Mouse (Mus musculus): ENCODE measurements around the gene Gm9821. TPM values are rescaled to one million over a fixed set of nuclear protein-coding genes. Genes with fewer than 3 reads are reported as not detected.

Gm9821 gene
- total and polyA plus RNA-seq, 3 experiments = not detected

- DNase-seq = no peak
These were observed 3.3 kb downstream of the Gm9821 start for GRCm38 (mm10) chr2:91948792-91949241.

GRCm38 (mm10) chr2:91949411-91950274 lies 4.1 kb downstream of the Gm9821 start:
- DNase-seq = peak; percentile 56

- no peak for DNase-seq
These were observed 5.0 kb downstream of the Gm9821 start for GRCm38 (mm10) chr2:91950275-91951085.

- peak; percentile 79 for DNase-seq
These were observed 8.3 kb downstream of the Gm9821 start for GRCm38 (mm10) chr2:91953825-91954224.

GRCm38 (mm10) chr2:91955121-91955591 lies 9.7 kb downstream of the Gm9821 start:
- no peak for DNase-seq

- DNase-seq = no peak
These were observed 10.4 kb downstream of the Gm9821 start for GRCm38 (mm10) chr2:91955875-91956274.

GRCm38 (mm10) chr2:91957096-91957495 lies 11.6 kb downstream of the Gm9821 start:
- DNase-seq = no peak

GRCm38 (mm10) chr2:91958049-91958448 lies 12.5 kb downstream of the Gm9821 start:
- DNase-seq = no peak

GRCm38 (mm10) chr2:91958701-91959457 lies 13.4 kb downstream of the Gm9821 start:
- peak; percentile 63 for DNase-seq

- DNase-seq = no peak
These were observed 14.3 kb downstream of the Gm9821 start for GRCm38 (mm10) chr2:91959544-91960410.

GRCm38 (mm10) chr2:91960459-91960858 lies 15.0 kb downstream of the Gm9821 start:
- DNase-seq = no peak

GRCm38 (mm10) chr2:91961901-91962761 lies 16.6 kb downstream of the Gm9821 start:
- no peak for DNase-seq

GRCm38 (mm10) chr2:91962864-91963401 lies 17.4 kb downstream of the Gm9821 start:
- peak; percentile 63 for DNase-seq

- DNase-seq = peak; percentile 98
These were observed 18.0 kb downstream of the Gm9821 start for GRCm38 (mm10) chr2:91963443-91963932.

GRCm38 (mm10) chr2:91964610-91965204 lies 19.2 kb downstream of the Gm9821 start:
- no peak for DNase-seq

- DNase-seq = peak; percentile 75
These were observed 19.9 kb downstream of the Gm9821 start for GRCm38 (mm10) chr2:91965417-91965816.

GRCm38 (mm10) chr2:91966367-91966766 lies 20.9 kb downstream of the Gm9821 start:
- DNase-seq = peak; percentile 44

- DNase-seq = peak; percentile 39
These were observed 22.5 kb downstream of the Gm9821 start for GRCm38 (mm10) chr2:91967962-91968361.

Data from adrenal gland, adult 2 months (tissue).